Mouse (Mus musculus) thymus, postnatal 36 days (tissue): ENCODE measurements around the gene Emx1.

Source experiments
- DNase-seq, 2 experiments: peaks; one replicate each; pipeline ENCODE4 v3.0.0; 2022; ENCODE audit warnings: mixed read lengths in 2 of 2

The Emx1 gene

GRCm38 (mm10) chr6:85232045-85232444 lies 44.8 kb downstream of the Emx1 start:
- no peak for DNase-seq

DNA sequence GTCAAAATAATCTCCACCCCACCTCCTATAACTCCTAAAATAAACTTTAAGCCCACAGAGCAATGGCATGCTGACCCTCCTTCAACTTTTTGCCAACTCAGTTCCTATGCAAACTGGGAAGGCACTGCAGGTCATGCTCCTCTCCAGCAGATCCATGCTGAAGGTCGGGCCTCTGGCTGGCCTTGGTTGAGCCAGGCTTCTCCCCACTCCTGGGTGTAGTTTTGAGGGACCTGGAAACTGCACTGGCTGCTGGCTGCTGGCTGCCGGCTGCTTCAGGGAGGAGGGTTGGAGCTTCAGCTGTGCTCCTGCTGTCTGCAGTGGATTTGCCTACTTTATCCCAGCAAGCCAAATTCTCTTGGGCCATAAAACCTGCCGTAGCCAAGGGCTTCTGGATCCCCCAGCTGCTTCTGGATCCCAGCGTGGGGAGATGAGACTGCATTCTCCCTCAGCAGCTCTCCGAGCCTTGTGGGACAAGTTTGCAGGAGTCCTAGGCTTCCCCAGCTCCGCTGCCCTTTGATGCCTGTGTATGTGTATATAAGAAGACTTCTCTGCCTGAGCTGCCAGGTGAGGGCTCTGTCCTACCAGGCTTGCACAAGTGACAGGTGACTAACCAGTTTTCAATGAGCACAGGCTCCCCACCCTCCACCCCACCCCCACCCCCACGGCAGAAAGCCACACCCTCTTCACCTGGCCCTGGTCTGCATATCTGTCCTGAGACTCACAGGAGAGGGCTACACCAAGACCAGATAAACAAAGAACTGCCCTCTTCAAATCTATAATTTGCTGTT lies 45.8 kb downstream of the Emx1 start:
- no peak for DNase-seq

DNA sequence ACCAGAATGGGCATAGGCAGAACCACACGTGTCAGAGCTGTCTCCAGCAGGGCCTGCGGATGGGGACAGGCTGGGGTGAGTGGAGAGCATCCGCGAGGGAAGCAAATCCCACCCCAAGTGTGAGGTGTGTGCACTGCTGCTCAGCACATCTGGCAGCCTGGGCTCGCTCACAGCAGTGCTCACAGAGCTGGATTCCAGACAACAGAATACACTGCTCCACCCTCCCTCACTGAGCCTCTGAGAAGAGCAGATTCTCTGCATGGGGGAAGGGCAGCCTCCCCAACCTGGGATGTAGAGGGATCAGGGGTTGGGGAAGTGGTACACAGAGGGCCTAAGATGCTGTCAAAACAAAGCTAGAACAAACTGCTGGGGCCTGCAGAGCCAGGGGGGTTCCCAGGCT lies 47.6 kb downstream of the Emx1 start:
- DNase-seq, result no peak

GRCm38 (mm10) chr6:85237001-85237400 lies 49.8 kb downstream of the Emx1 start:
- DNase-seq, result peak; percentile 22 to 27

DNA sequence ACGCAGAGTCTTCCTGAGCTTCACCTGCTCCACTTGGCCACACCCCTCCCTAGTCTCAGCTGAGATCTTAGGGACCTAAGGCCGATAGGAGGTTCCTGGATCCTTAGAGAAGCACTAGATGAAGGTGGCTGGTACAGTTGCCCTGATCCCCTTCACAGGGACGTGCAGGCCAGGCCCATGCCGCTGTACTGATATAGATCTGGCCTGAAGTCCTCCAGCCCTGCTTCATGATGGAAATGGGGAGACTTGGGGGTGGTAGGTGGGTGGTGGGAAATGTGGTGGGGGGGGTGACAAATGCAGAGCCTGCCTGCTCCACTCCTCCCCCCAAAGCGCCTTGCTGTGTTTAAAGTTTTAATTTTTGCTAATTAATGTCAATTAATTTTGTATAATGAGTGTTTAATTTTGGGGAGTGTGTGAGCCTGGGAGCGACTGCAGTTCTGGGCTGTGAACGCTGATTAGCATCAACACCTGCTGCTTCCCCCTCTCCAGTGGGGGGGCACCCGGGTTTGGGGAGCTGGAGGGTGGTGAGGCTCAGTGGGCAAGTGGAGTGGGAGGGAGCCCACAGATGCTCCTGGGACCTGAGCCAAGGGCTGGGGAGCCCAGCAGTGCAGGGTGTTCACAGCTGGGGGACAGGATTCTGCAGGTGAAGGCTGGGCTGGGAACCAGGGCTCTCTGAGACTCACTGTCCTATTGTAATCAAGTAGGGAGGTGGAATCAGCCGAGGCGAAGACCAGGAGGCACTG lies 50.5 kb downstream of the Emx1 start:
- peak in 1 of 2 experiments; percentile 29 for DNase-seq

DNA sequence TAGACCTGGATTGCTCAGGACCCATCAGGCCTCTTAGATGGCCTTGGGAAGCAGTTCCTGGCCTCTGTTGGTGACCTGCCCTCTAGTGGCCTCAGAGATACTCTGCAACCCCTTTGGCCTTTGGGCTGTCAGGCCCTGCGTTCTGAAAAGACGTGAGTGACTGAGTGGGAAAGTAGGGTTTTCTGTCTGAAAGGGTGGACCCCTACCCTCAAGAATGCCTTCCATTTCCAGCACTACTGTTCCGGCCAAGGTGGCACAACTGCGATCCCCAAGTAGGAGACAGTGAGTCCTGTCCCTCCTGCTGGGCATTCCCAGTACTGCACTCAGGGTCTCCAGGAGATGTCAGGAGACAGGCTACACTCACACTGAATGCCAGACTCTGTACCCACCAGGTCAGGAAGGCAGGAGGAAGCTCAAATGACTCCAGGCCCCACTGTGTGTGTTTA lies 51.8 kb downstream of the Emx1 start:
- peak; percentile 47 to 58 for DNase-seq

GRCm38 (mm10) chr6:85249821-85250220 lies 62.6 kb downstream of the Emx1 start:
- no peak for DNase-seq

DNA sequence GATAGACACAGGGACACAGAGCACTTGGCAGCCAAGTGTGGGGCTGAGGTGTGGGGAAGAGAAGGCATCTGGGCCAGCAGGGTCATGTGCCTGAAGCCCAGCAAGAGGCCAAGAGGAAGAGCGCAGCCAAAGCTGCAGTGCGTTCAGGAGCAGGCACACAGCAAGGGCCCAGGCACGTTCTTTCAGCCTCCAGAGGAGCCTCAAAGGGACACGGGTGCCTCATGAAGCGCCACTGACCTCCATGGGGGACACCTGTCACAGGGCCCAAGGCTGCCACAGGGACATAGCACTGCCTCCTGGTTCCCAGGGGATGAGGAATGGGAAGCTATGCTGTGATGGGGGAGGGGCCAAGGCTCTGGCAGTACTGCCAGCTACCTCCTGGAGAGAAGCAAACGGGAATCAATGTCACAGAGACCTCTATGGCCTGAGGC lies 63.6 kb downstream of the Emx1 start:
- DNase-seq, result no peak

DNA sequence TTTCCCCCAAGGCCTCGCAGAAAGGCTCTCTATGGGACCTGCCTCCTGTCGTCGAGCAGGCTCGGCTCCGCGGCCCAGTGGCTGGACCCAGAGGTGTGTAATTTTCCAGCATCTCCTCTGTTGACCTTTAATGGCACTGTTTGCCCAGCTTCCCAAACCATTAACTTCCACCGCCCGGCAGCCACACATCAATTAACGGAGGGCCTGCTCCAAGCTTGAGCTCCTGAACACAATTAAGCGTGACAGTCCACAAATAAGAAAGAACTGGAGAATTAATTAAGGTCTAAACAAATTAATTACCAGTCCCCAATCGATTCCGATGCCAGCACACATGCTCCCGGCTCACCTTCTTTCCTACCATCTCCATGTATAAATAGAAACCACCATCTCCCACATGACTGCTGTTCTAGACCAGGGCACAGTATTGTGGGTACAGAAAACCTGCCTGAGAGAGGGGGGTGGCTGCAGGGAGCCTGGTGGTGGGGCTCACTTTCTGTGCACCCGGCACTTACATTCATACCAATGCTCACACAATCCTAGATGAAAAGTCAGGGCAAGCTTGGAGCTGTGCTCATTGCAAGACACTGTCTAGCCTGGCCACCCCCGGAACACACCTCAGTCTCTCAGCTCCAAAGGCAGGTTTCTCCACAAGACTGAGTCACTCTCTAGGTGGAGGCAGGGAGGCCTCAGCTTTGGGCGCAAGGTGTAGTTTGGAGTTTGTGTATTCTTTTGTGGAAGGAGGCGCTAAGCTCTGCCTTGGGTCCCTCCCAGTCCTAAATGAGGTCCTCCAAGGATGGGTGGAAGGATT lies 65.2 kb downstream of the Emx1 start:
- DNase-seq, result no peak

DNA sequence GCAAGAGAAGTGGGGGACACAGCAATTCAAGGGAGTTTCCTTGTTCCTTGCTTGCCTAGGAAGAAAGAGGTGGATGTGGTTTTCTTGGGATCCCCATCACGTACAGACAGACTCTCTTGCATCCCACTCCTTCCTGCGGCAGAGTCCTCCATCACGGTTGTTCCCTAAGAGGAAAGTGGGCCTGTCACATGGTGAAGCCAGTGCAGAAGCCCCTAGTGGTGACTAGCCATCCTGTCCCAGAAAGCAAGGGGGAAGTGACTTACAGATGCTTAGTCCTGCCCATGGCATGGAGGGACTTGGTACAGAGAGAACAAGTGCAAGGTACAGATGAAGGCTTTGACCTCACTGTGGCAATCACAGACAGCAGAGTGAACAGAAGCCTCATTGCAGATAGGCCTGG lies 66.0 kb downstream of the Emx1 start:
- no peak for DNase-seq
